Comparison of ENCODE assay signal across 9 mouse cellular contexts in genomic region chr1:165194662-165195013, GRCm38 (mm10). TPM values are rescaled to one million over a fixed set of nuclear protein-coding genes. Genes with fewer than 3 reads are reported as not detected.
DNase-seq lines count a peak whose midpoint lies in the region; ATAC-seq and TF ChIP-seq lines count a peak whose summit lies in the region.
"Had no signal": no experiment of that assay in that cellular context is flagged by ENCODE, and none has a peak within 500 bp of the region (broad histone marks: within the 10 kb centered on the region; RNA-seq: fewer than 3 reads in every experiment).

No protein-coding gene starts in this region.

- WGBS in heart, embryonic 15.5 days: 10% methylated on average over 5 of the region's 5 CpGs
- WGBS in hindbrain, embryonic 10.5 days: 14% methylated on average over 5 of the region's 5 CpGs

- no peaks in the 10 kb centered on the region for H3K9me3 ChIP-seq in heart, embryonic 15.5 days (replicated peaks)
- no peaks in the 10 kb centered on the region for H3K9me3 ChIP-seq in MEL (replicated peaks; ENCODE audit: insufficient read depth, low read length)
- H3K9me3 ChIP-seq in hindbrain, embryonic 10.5 days: no peaks in the 10 kb centered on the region

- no peaks in the 10 kb centered on the region for H3K36me3 ChIP-seq in heart, embryonic 15.5 days
- peaks cover 0 to 19% of the 10 kb centered on the region in 2 experiments; a peak in 2 of 4 replicates for H3K36me3 ChIP-seq in MEL (ENCODE audit: control insufficient read depth in 1 of 2, insufficient read depth in 2 of 2, low read length in 2 of 2)
- no peaks in the 10 kb centered on the region for H3K36me3 ChIP-seq in hindbrain, embryonic 10.5 days

- TF ChIP-seq CTCF in MEL (IDR thresholded peaks at IDR 0.05 in 2 of 3, conservative IDR thresholded peaks at IDR 0.05 in 1 of 3; ENCODE audit: control insufficient read depth in 1 of 3, insufficient read depth in 1 of 3, low read depth in 2 of 3, low read length in 3 of 3, poor library complexity in 1 of 3, severe bottlenecking in 1 of 3): no peak

- no peak for TF ChIP-seq EP300 in MEL (IDR thresholded peaks at IDR 0.05; ENCODE audit: low read depth in 1 of 2, low read length in 2 of 2)

- no peak for TF ChIP-seq POLR2A in MEL (IDR thresholded peaks at IDR 0.05; ENCODE audit: control insufficient read depth in 1 of 2, insufficient read depth in 1 of 2, low read depth in 1 of 2, low read length in 2 of 2, poor library complexity in 1 of 2)

- H3K79me2 ChIP-seq in MEL (ENCODE audit: control insufficient read depth, insufficient read depth, low read length, poor library complexity): peaks cover 2% of the 10 kb centered on the region; the same call in 1 of the 2 replicates

- peaks cover 19% of the 10 kb centered on the region for H3K4me1 ChIP-seq in heart, embryonic 15.5 days (replicated peaks)
- H3K4me1 ChIP-seq in MEL (ENCODE audit: control insufficient read depth in 1 of 2, insufficient read depth in 2 of 2, low read length in 2 of 2): peaks cover 12 to 26% of the 10 kb centered on the region in 2 experiments
- peaks cover 21% of the 10 kb centered on the region for H3K4me1 ChIP-seq in hindbrain, embryonic 10.5 days (replicated peaks)

- H3K27ac ChIP-seq in heart, embryonic 15.5 days: peak overlapping the region; percentile 92
- peak overlapping the region; percentile 74 for H3K27ac ChIP-seq in MEL (ENCODE audit: control insufficient read depth, low read depth, low read length)
- peak overlapping the region; percentile 80 for H3K27ac ChIP-seq in hindbrain, embryonic 10.5 days

- TF ChIP-seq RAD21 in MEL (IDR thresholded peaks at IDR 0.05; ENCODE audit: low read depth, low read length): no peak

- no peaks in the 10 kb centered on the region for H3K27me3 ChIP-seq in heart, embryonic 15.5 days
- H3K27me3 ChIP-seq in MEL (ENCODE audit: control insufficient read depth in 1 of 2, insufficient read depth in 2 of 2, low read length in 2 of 2): no peaks in the 10 kb centered on the region; a peak in 1 of 4 replicates
- H3K27me3 ChIP-seq in hindbrain, embryonic 10.5 days (ENCODE audit: insufficient read depth, poor library complexity, severe bottlenecking): peaks cover 20% of the 10 kb centered on the region

- H3K9ac ChIP-seq in heart, embryonic 15.5 days: peak overlapping the region; percentile 90
- peak overlapping the region; percentile 80 for H3K9ac ChIP-seq in MEL (ENCODE audit: control insufficient read depth, low read depth, low read length, poor library complexity, severe bottlenecking)

- ATAC-seq in heart, embryonic 15.5 days (replicated peaks; ENCODE audit: insufficient number of reproducible peaks, insufficient read depth, low FRiP score, low read depth): 0 out of 2 replicates have a peak, but pooled peaks have one; percentile 1
- peak; percentile 7; the same call in 1 of the 2 replicates for ATAC-seq in megakaryocyte progenitor cell, adult 5-6 weeks (replicated peaks; ENCODE audit: poor library complexity)

- no peak for DNase-seq in heart, adult 18-20 months
- no peak for DNase-seq in MEL (ENCODE audit: low read depth, low spot score)
- no peak for DNase-seq in hindbrain, embryonic 10.5 days (ENCODE audit: low spot score)
- no peak for DNase-seq in Muller cell, postnatal 12 days (ENCODE audit: inconsistent ontology term)
- no peak for DNase-seq in cerebellum, adult 9-11 months
- DNase-seq in spleen, postnatal 4 days (ENCODE audit: low spot score in 2 of 2): no peak

- H3K4me3 ChIP-seq in heart, embryonic 15.5 days: peak overlapping the region; percentile 83
- H3K4me3 ChIP-seq in MEL (ENCODE audit: control insufficient read depth in 1 of 2, insufficient read depth in 1 of 2, low read depth in 2 of 2, low read length in 2 of 2): peak overlapping the region; percentile 46 to 95
- H3K4me3 ChIP-seq in hindbrain, embryonic 10.5 days: peak overlapping the region; percentile 89

- H3K4me2 ChIP-seq in heart, embryonic 15.5 days: peak overlapping the region; percentile 91

TF ChIP-seq in MEL, 35 proteins besides CTCF, POLR2A, EP300 and RAD21 (continues in another document):
- TF ChIP-seq ZMIZ1 (IDR thresholded peaks at IDR 0.05; ENCODE audit: low read depth, low read length) (no peak), MAX (IDR thresholded peaks at IDR 0.05; ENCODE audit: low read length) (no peak; the same call in 1 of the 2 replicates), GATA1 (IDR thresholded peaks at IDR 0.05; ENCODE audit: low read depth, low read length) (no peak), SIN3A (IDR thresholded peaks at IDR 0.05; ENCODE audit: low read length) (peak; percentile 4; the same call in 1 of the 2 replicates), ZKSCAN1 (IDR thresholded peaks at IDR 0.05; ENCODE audit: low read depth, low read length) (no peak), POLR2AphosphoS2 (IDR thresholded peaks at IDR 0.05; ENCODE audit: low read length) (peak; percentile 31; the same call in 1 of the 2 replicates), ELF1 (IDR thresholded peaks at IDR 0.05; ENCODE audit: low read depth, low read length) (no peak), BHLHE40 (IDR thresholded peaks at IDR 0.05; ENCODE audit: borderline replicate concordance, low read depth, low read length) (no peak), MAZ (IDR thresholded peaks at IDR 0.05; ENCODE audit: low read depth, low read length) (no peak), TCF12 (IDR thresholded peaks at IDR 0.05; ENCODE audit: low read depth, low read length) (no peak), JUND (IDR thresholded peaks at IDR 0.05; ENCODE audit: low read depth, low read length) (0 out of 2 replicates have a peak, but pooled peaks have one; percentile 28), MXI1 (IDR thresholded peaks at IDR 0.05; ENCODE audit: low read depth, low read length) (no peak), RCOR1 (IDR thresholded peaks at IDR 0.05; ENCODE audit: low read depth, low read length) (no peak; the same call in 1 of the 2 replicates), ETS1 (IDR thresholded peaks at IDR 0.05; ENCODE audit: low read depth, low read length) (no peak), CHD1 (IDR thresholded peaks at IDR 0.05; ENCODE audit: low read depth, low read length) (0 out of 2 replicates have a peak, but pooled peaks have one; percentile 90), KAT2A (conservative IDR thresholded peaks at IDR 0.05; ENCODE audit: low read depth, low read length) (no peak), NRF1 (IDR thresholded peaks at IDR 0.05; ENCODE audit: insufficient read depth, low read depth, low read length, poor library complexity, severe bottlenecking) (no peak), CHD2 (IDR thresholded peaks at IDR 0.05; ENCODE audit: low read length) (no peak), NELFE (IDR thresholded peaks at IDR 0.05; ENCODE audit: low read depth, low read length) (no peak; the same call in 1 of the 2 replicates), HCFC1 (IDR thresholded peaks at IDR 0.05; ENCODE audit: low read depth, low read length) (no peak), MAFK (IDR thresholded peaks at IDR 0.05; ENCODE audit: borderline replicate concordance, low read depth, low read length) (0 out of 2 replicates have a peak, but pooled peaks have one; percentile 16), ZNF384 (IDR thresholded peaks at IDR 0.05; ENCODE audit: low read depth, low read length) (no peak), POLR2AphosphoS5 (IDR thresholded peaks at IDR 0.05; ENCODE audit: borderline replicate concordance, low read depth, low read length) (no peak), SMC3 (IDR thresholded peaks at IDR 0.05; ENCODE audit: low read depth, low read length) (no peak), E2F4 (IDR thresholded peaks at IDR 0.05; ENCODE audit: borderline replicate concordance, low read depth, low read length) (no peak), MYC (IDR thresholded peaks at IDR 0.05; ENCODE audit: low read depth, low read length) (no peak; the same call in 1 of the 2 replicates), MYB (IDR thresholded peaks at IDR 0.05; ENCODE audit: low read depth, low read length) (no peak), GABPA (IDR thresholded peaks at IDR 0.05; ENCODE audit: low read depth, low read length) (no peak), TAL1 (IDR thresholded peaks at IDR 0.05; ENCODE audit: low read length) (no peak), USF1 (IDR thresholded peaks at IDR 0.05; ENCODE audit: low read depth, low read length) (no peak), MEF2A (IDR thresholded peaks at IDR 0.05; ENCODE audit: extremely low read depth, insufficient replicate concordance, low read depth, low read length, poor library complexity, severe bottlenecking) (no peak)

RNA-seq across cellular contexts. Expression of gene Sft2d2, which starts 0.4 kb away (rescaled TPM):
- 17.3 and 20.6 TPM in 2 replicates for polyA plus RNA-seq in heart, embryonic 15.5 days (2015; fragmentation: Nextera tagmentation; extraction: Ambion mirVana)
- 10 to 100 TPM; 14.8 to 15.4 TPM for total RNA-seq in heart, adult 18-20 months (2021)
- total RNA-seq in MEL (2012; rRNA removed): 4.0 and 4.4 TPM in 2 replicates
- 1 to 10 TPM in 1 of 2 experiments, not detected in 1; 8.9 TPM for polyA plus RNA-seq in MEL (2012; ENCODE audit: insufficient read depth in 1 of 2, insufficient read length in 2 of 2, low read depth in 1 of 2, low replicate concordance in 2 of 2, missing spikeins in 1 of 2)
- 8.9 and 9.4 TPM in 2 replicates for polyA plus RNA-seq in hindbrain, embryonic 10.5 days (2016; fragmentation: Nextera tagmentation; extraction: Ambion mirVana)
- 22.2 and 26.2 TPM in 2 replicates for total RNA-seq in megakaryocyte progenitor cell, adult 5-6 weeks (2015)
- total RNA-seq in megakaryocyte progenitor cell, adult 5-6 weeks (2017): 24.7 and 25.7 TPM in 2 replicates

RNA-seq across cellular contexts. Expression of gene Tbx19, which starts 34.1 kb away (rescaled TPM):
- 0.19 TPM in 1 of 2 replicates, not detected in the other for polyA plus RNA-seq in heart, embryonic 15.5 days (2015; fragmentation: Nextera tagmentation; extraction: Ambion mirVana)
- total RNA-seq in heart, adult 18-20 months (2021): not detected
- not detected in 2 replicates for total RNA-seq in MEL (2012; rRNA removed)
- polyA plus RNA-seq in MEL (2012; ENCODE audit: insufficient read depth in 1 of 2, insufficient read length in 2 of 2, low read depth in 1 of 2, low replicate concordance in 2 of 2, missing spikeins in 1 of 2): under 1 TPM in 1 of 2 experiments, not detected in 1; 0.19 TPM
- not detected in 2 replicates for polyA plus RNA-seq in hindbrain, embryonic 10.5 days (2016; fragmentation: Nextera tagmentation; extraction: Ambion mirVana)
- not detected in 2 replicates for total RNA-seq in megakaryocyte progenitor cell, adult 5-6 weeks (2015)
- total RNA-seq in megakaryocyte progenitor cell, adult 5-6 weeks (2017): 0.12 TPM in 1 of 2 replicates, not detected in the other
- polyA plus RNA-seq: frontal cortex, adult 2 months had no signal

RNA-seq across cellular contexts. Expression of gene Tiprl, which starts 42.2 kb away (rescaled TPM):
- 86.6 and 87.5 TPM in 2 replicates for polyA plus RNA-seq in heart, embryonic 15.5 days (2015; fragmentation: Nextera tagmentation; extraction: Ambion mirVana)
- 10 to 100 TPM; 34.6 to 45.4 TPM for total RNA-seq in heart, adult 18-20 months (2021)
- total RNA-seq in MEL (2012; rRNA removed): 47.1 and 50.6 TPM in 2 replicates
- 100 to 1,000 TPM in 1 of 2 experiments, 10 to 100 TPM in 1; 51.4 to 293 TPM for polyA plus RNA-seq in MEL (2012; ENCODE audit: insufficient read depth in 1 of 2, insufficient read length in 2 of 2, low read depth in 1 of 2, low replicate concordance in 2 of 2, missing spikeins in 1 of 2)
- 97.1 and 98.4 TPM in 2 replicates for polyA plus RNA-seq in hindbrain, embryonic 10.5 days (2016; fragmentation: Nextera tagmentation; extraction: Ambion mirVana)
- total RNA-seq in megakaryocyte progenitor cell, adult 5-6 weeks (2015): 41.4 and 43.0 TPM in 2 replicates
- total RNA-seq in megakaryocyte progenitor cell, adult 5-6 weeks (2017): 56.5 and 72.8 TPM in 2 replicates
